8 mouse cellular contexts compared by ENCODE assay signal in genomic region chr10:30537734-30538537, GRCm38 (mm10).
DNase-seq lines count a peak whose midpoint lies in the region; ATAC-seq and TF ChIP-seq lines count a peak whose summit lies in the region.

No protein-coding gene starts in this region.

- H3K36me3 ChIP-seq in limb, embryonic 14.5 days (ENCODE audit: control insufficient read depth, insufficient read depth, low read length) = peaks cover 18% of the 10 kb centered on the region; the same call in 1 of the 2 replicates
- no peaks in the 10 kb centered on the region; the same call in 1 of the 2 replicates for H3K36me3 ChIP-seq in splenic B cell, adult 2 months (ENCODE audit: control insufficient read depth, insufficient read depth, low read length, poor library complexity, severe bottlenecking)

- H3K9me3 ChIP-seq in limb, embryonic 14.5 days (ENCODE audit: control insufficient read depth, low read length) = no peaks in the 10 kb centered on the region

- intact Hi-C loops in gastrocnemius, adult 2 months (cut with DNase I) = no loop called here

- ATAC-seq in limb, embryonic 14.5 days (ENCODE audit: low FRiP score, low read depth) = no peak
- ATAC-seq in granulocyte monocyte progenitor cell, adult 5-6 weeks (replicated peaks; ENCODE audit: poor library complexity, severe bottlenecking) = no peak

- H3K9ac ChIP-seq in limb, embryonic 14.5 days (ENCODE audit: low read depth, low read length, severe bottlenecking) = no peak overlapping the region

- no peaks in the 10 kb centered on the region for H3K27me3 ChIP-seq in limb, embryonic 14.5 days (ENCODE audit: control insufficient read depth, insufficient read depth, low read length)
- H3K27me3 ChIP-seq in splenic B cell, adult 2 months (ENCODE audit: control insufficient read depth, insufficient read depth, low read length, poor library complexity, severe bottlenecking) = no peaks in the 10 kb centered on the region

- no peak overlapping the region for H3K4me3 ChIP-seq in gastrocnemius, adult 2 months
- no peak overlapping the region for H3K4me3 ChIP-seq in limb, embryonic 14.5 days (replicated peaks; ENCODE audit: low read length)

- 58% methylated on average over 10 of the region's 10 CpGs for WGBS in limb, embryonic 14.5 days

- no peak overlapping the region for H3K27ac ChIP-seq in gastrocnemius, adult 2 months
- H3K27ac ChIP-seq in limb, embryonic 14.5 days (replicated peaks; ENCODE audit: low read depth, low read length) = no peak overlapping the region

- peak; percentile 7; the same call in 1 of the 2 replicates for TF ChIP-seq CTCF in gastrocnemius, adult 2 months (IDR thresholded peaks at IDR 0.05)

- no peak overlapping the region for H3K4me2 ChIP-seq in limb, embryonic 14.5 days (replicated peaks; ENCODE audit: low read depth, low read length, severe bottlenecking)

- TF ChIP-seq POLR2A in limb, embryonic 14.5 days (IDR thresholded peaks at IDR 0.05; ENCODE audit: borderline replicate concordance, extremely low read depth, insufficient read depth, insufficient read length) = no peak

- H3K4me1 ChIP-seq in limb, embryonic 14.5 days (ENCODE audit: control insufficient read depth, insufficient read depth, low read length) = no peaks in the 10 kb centered on the region

- DNase-seq in gastrocnemius, adult 2 months = no peak
- no peak for DNase-seq in gastrocnemius, postnatal 10 days
- DNase-seq in thymus, postnatal 14 days = peak; percentile 4
- DNase-seq in thymus, postnatal 10 days (ENCODE audit: low spot score in 2 of 2) = no peak
- peak; percentile 13 to 77 for DNase-seq in frontal cortex, postnatal 36 days (ENCODE audit: low spot score in 2 of 2)
- DNase-seq in limb, embryonic 14.5 days (ENCODE audit: low spot score) = peak; percentile 48
- DNase-seq in splenic B cell, adult 2 months (ENCODE audit: low read depth, low spot score) = peak; percentile 23

Comparison
In these comparisons a context has a peak if more than half of its experiments do, and no peak if none do; other contexts are left out.
1. DNase-seq: peak in thymus, postnatal 14 days (single experiment), frontal cortex, postnatal 36 days (2 of 2), limb, embryonic 14.5 days (single experiment) and splenic B cell, adult 2 months (single experiment); none in gastrocnemius, adult 2 months (single experiment), gastrocnemius, postnatal 10 days (single experiment) and thymus, postnatal 10 days (0 of 2).